Mouse (Mus musculus) liver, adult 2 months (tissue): ENCODE data around the gene Rnd2. TPM values are rescaled to one million over a fixed set of nuclear protein-coding genes. Genes with fewer than 3 reads are reported as not detected.

Experiments used
- DNase-seq: peaks from one replicate; pipeline ENCODE4 v3.0.0-alpha.2; 2011; ENCODE audit warnings: low read depth, low spot score; ENCODE audit errors: extremely low read depth
- H3K27ac ChIP-seq: fragments of 200-500 bp; replicated peaks from 2 replicates; pipeline ENCODE4 v1.5.1; 2012; ENCODE audit warnings: low read depth, mild to moderate bottlenecking, control low read depth, inconsistent platforms, low read length; ENCODE audit not compliant: insufficient read depth
- H3K27me3 ChIP-seq: fragments of 200-500 bp; 2 replicates; pipeline ENCODE4 v1.6.1; 2012; ENCODE audit warnings: mild to moderate bottlenecking, moderate library complexity, low read length, inconsistent platforms; ENCODE audit not compliant: control insufficient read depth, insufficient read depth
- H3K36me3 ChIP-seq: fragments of 200-500 bp; 2 replicates; pipeline ENCODE4 v1.6.1; 2012; ENCODE audit warnings: low read length, inconsistent platforms; ENCODE audit not compliant: control insufficient read depth, insufficient read depth
- H3K4me1 ChIP-seq: fragments of 200-500 bp; 2 replicates; pipeline ENCODE4 v1.6.1; 2011; ENCODE audit warnings: low read length; ENCODE audit not compliant: control insufficient read depth, insufficient read depth
- H3K4me3 ChIP-seq: fragments of 200-500 bp; 2 replicates; pipeline ENCODE4 v1.5.1; 2011; ENCODE audit warnings: low read depth, mild to moderate bottlenecking, control low read depth, low read length, moderate library complexity; ENCODE audit not compliant: insufficient read depth
- H3K79me2 ChIP-seq: fragments of 200-500 bp; 2 replicates; pipeline ENCODE4 v1.6.1; 2012; ENCODE audit warnings: inconsistent platforms, mild to moderate bottlenecking, low read length, moderate library complexity; ENCODE audit not compliant: control insufficient read depth, insufficient read depth
- H3K9ac ChIP-seq: fragments of 200-500 bp; 2 replicates; pipeline ENCODE4 v1.6.1; 2012; ENCODE audit warnings: low read depth, mild to moderate bottlenecking, control low read depth, inconsistent platforms, low read length
- CTCF ChIP-seq: fragments of 200-500 bp; IDR thresholded peaks from 2 replicates; pipeline ENCODE4 v1.5.1; 2011; ENCODE audit warnings: low read depth, low read length, control low read depth
- POLR2A ChIP-seq: fragments of 200-500 bp; IDR thresholded peaks from 2 replicates; pipeline ENCODE4 v1.6.1; 2011; ENCODE audit warnings: low read length, control low read depth; ENCODE audit not compliant: insufficient read depth; ENCODE audit errors: extremely low read depth
- WGBS: fragments of 180-500 bp; shearing (Covaris S2); methylation state at CpG from one replicate; pipeline ENCODE4 v1.1.7; 2018; 5-methylcytosine and 5-hydroxymethylcytosine counted together
- polyA plus RNA-seq: library from polyadenylated mRNA; depleted of rRNA; stranded (reverse); fragments of >200 nt; gene quantifications from 2 replicates; pipeline ENCODE4 v1.2.3, GENCODE M21; 2012; rRNA removed
- total RNA-seq: library from RNA; depleted of rRNA; stranded (reverse); fragments of >200 nt; gene quantifications from 2 replicates; pipeline ENCODE4 v1.2.3, GENCODE M21; 2014; rRNA removed

Rnd2 gene
- total and polyA plus RNA-seq, 2 experiments: 8.0 to 18.9 TPM

- Histone ChIP-seq H3K79me2 (no peaks in the 10 kb centered on the region), H3K27me3 (no peaks in the 10 kb centered on the region), H3K27ac (no peak overlapping the region), H3K9ac (no peak overlapping the region), H3K4me3 (no peak overlapping the region), H3K36me3 (no peaks in the 10 kb centered on the region), H3K4me1 (no peaks in the 10 kb centered on the region)
- peak; percentile 55 for DNase-seq
- 89% methylated on average over 7 of the region's 7 CpGs for WGBS
- TF ChIP-seq CTCF: no peak
- no peak for TF ChIP-seq POLR2A
These were observed 42.3 kb downstream of the Rnd2 start for GRCm38 (mm10) chr11:101507090-101507489.

- Histone ChIP-seq H3K27me3 (no peaks in the 10 kb centered on the region), H3K27ac (peak overlapping the region; percentile 26), H3K36me3 (no peaks in the 10 kb centered on the region), H3K9ac (no peak overlapping the region), H3K4me1 (peaks cover 4% of the 10 kb centered on the region), H3K79me2 (no peaks in the 10 kb centered on the region), H3K4me3 (no peak overlapping the region)
- WGBS: 31% methylated on average over 5 of the region's 5 CpGs
- DNase-seq: peak; percentile 73
- no peak for TF ChIP-seq POLR2A
- peak; percentile 45; the same call in 1 of the 2 replicates for TF ChIP-seq CTCF
These were observed 54.1 kb downstream of the Rnd2 start for GRCm38 (mm10) chr11:101518937-101519336.

GRCm38 (mm10) chr11:101519364-101519763 lies 54.6 kb downstream of the Rnd2 start:
- no peak overlapping the region for H3K4me3 ChIP-seq
- H3K36me3 ChIP-seq: no peaks in the 10 kb centered on the region
- 25% methylated on average over 6 of the region's 6 CpGs for WGBS
- H3K4me1 ChIP-seq: peaks cover 7% of the 10 kb centered on the region
- TF ChIP-seq CTCF: no peak
- no peak for TF ChIP-seq POLR2A
- H3K27me3 ChIP-seq: no peaks in the 10 kb centered on the region
- H3K27ac ChIP-seq: peak overlapping the region; percentile 61
- H3K9ac ChIP-seq: no peak overlapping the region
- peak; percentile 95 for DNase-seq
- H3K79me2 ChIP-seq: no peaks in the 10 kb centered on the region

Other genes starting within 250 kb of the Rnd2 start
- 10.5 and 10.8 TPM in 2 replicates for gene Ezh1, start 238.5 kb upstream of the Rnd2 start, total RNA-seq
- gene Ezh1, start 238.5 kb upstream of the Rnd2 start, polyA plus RNA-seq: 7.5 and 9.2 TPM in 2 replicates
- 4.9 and 6.6 TPM in 2 replicates for gene Ramp2, start 219.0 kb upstream of the Rnd2 start, total RNA-seq
- gene Ramp2, start 219.0 kb upstream of the Rnd2 start, polyA plus RNA-seq: 16.4 and 22.5 TPM in 2 replicates
- gene Vps25, start 211.3 kb upstream of the Rnd2 start, total RNA-seq: 35.6 and 43.8 TPM in 2 replicates
- gene Vps25, start 211.3 kb upstream of the Rnd2 start, polyA plus RNA-seq: 109 and 122 TPM in 2 replicates
- 0.37 and 0.40 TPM in 2 replicates for gene Wnk4, start 204.4 kb upstream of the Rnd2 start, total RNA-seq
- 0.32 and 1.1 TPM in 2 replicates for gene Wnk4, start 204.4 kb upstream of the Rnd2 start, polyA plus RNA-seq
- not detected in 2 replicates for gene Cntd1, start 186.0 kb upstream of the Rnd2 start, total RNA-seq
- gene Cntd1, start 186.0 kb upstream of the Rnd2 start, polyA plus RNA-seq: not detected in 2 replicates
- gene Coa3, start 185.9 kb upstream of the Rnd2 start, total RNA-seq: 74.7 and 96.8 TPM in 2 replicates
- 289 and 376 TPM in 2 replicates for gene Coa3, start 185.9 kb upstream of the Rnd2 start, polyA plus RNA-seq
- 43.8 and 57.8 TPM in 2 replicates for gene Becn1, start 162.7 kb upstream of the Rnd2 start, total RNA-seq
- gene Becn1, start 162.7 kb upstream of the Rnd2 start, polyA plus RNA-seq: 43.1 and 50.8 TPM in 2 replicates
- 15.8 and 16.8 TPM in 2 replicates for gene Psme3, start 148.8 kb upstream of the Rnd2 start, total RNA-seq
- gene Psme3, start 148.8 kb upstream of the Rnd2 start, polyA plus RNA-seq: 34.5 and 37.9 TPM in 2 replicates
- gene Aoc2, start 139.9 kb upstream of the Rnd2 start, total RNA-seq: 0.40 and 0.46 TPM in 2 replicates
- 0.91 and 1.7 TPM in 2 replicates for gene Aoc2, start 139.9 kb upstream of the Rnd2 start, polyA plus RNA-seq
- gene Aoc3, start 134.4 kb upstream of the Rnd2 start, total RNA-seq: 0.13 and 0.18 TPM in 2 replicates
- 0.05 and 0.16 TPM in 2 replicates for gene Aoc3, start 134.4 kb upstream of the Rnd2 start, polyA plus RNA-seq
- gene G6pc, start 97.4 kb upstream of the Rnd2 start, total RNA-seq: 121 and 144 TPM in 2 replicates
- 115 and 146 TPM in 2 replicates for gene G6pc, start 97.4 kb upstream of the Rnd2 start, polyA plus RNA-seq
- gene Aarsd1, start 47.4 kb upstream of the Rnd2 start, total RNA-seq: 21.3 and 22.2 TPM in 2 replicates
- 18.6 and 19.8 TPM in 2 replicates for gene Aarsd1, start 47.4 kb upstream of the Rnd2 start, polyA plus RNA-seq
- 0.20 and 0.65 TPM in 2 replicates for gene Gm27029, start 40.2 kb upstream of the Rnd2 start, total RNA-seq
- gene Gm27029, start 40.2 kb upstream of the Rnd2 start, polyA plus RNA-seq: 0.10 and 0.37 TPM in 2 replicates
- gene Rundc1, start 39.9 kb upstream of the Rnd2 start, total RNA-seq: 2.8 and 3.1 TPM in 2 replicates
- 8.6 and 8.9 TPM in 2 replicates for gene Rundc1, start 39.9 kb upstream of the Rnd2 start, polyA plus RNA-seq
- 0.27 and 0.46 TPM in 2 replicates for gene Ptges3l, start 39.7 kb upstream of the Rnd2 start, total RNA-seq
- gene Ptges3l, start 39.7 kb upstream of the Rnd2 start, polyA plus RNA-seq: 0.93 and 1.1 TPM in 2 replicates
- 236 and 259 TPM in 2 replicates for gene Rpl27, start 22.7 kb upstream of the Rnd2 start, total RNA-seq
- 193 and 230 TPM in 2 replicates for gene Rpl27, start 22.7 kb upstream of the Rnd2 start, polyA plus RNA-seq
- 24.6 and 37.1 TPM in 2 replicates for gene Ifi35, start 16.6 kb upstream of the Rnd2 start, total RNA-seq
- gene Ifi35, start 16.6 kb upstream of the Rnd2 start, polyA plus RNA-seq: 33.8 and 43.6 TPM in 2 replicates
- 11.0 and 11.2 TPM in 2 replicates for gene Vat1, start 1.2 kb downstream of the Rnd2 start, total RNA-seq
- gene Vat1, start 1.2 kb downstream of the Rnd2 start, polyA plus RNA-seq: 30.4 and 33.4 TPM in 2 replicates
- gene Brca1, start 87.0 kb downstream of the Rnd2 start, total RNA-seq: 3.3 and 4.2 TPM in 2 replicates
- 0.18 and 0.22 TPM in 2 replicates for gene Brca1, start 87.0 kb downstream of the Rnd2 start, polyA plus RNA-seq
- gene Nbr1, start 87.2 kb downstream of the Rnd2 start, total RNA-seq: 211 and 222 TPM in 2 replicates
- 114 and 141 TPM in 2 replicates for gene Nbr1, start 87.2 kb downstream of the Rnd2 start, polyA plus RNA-seq
- 6.4 and 7.7 TPM in 2 replicates for gene Tmem106a, start 117.2 kb downstream of the Rnd2 start, total RNA-seq
- gene Tmem106a, start 117.2 kb downstream of the Rnd2 start, polyA plus RNA-seq: 15.2 and 23.1 TPM in 2 replicates
- not detected in 2 replicates for gene Gm11634, start 134.3 kb downstream of the Rnd2 start, total RNA-seq
- not detected in 2 replicates for gene Gm11634, start 134.3 kb downstream of the Rnd2 start, polyA plus RNA-seq
- gene Rdm1, start 162.2 kb downstream of the Rnd2 start, total RNA-seq: 10.3 and 12.9 TPM in 2 replicates
- gene Rdm1, start 162.2 kb downstream of the Rnd2 start, polyA plus RNA-seq: 12.1 and 12.4 TPM in 2 replicates
- gene Arl4d, start 200.5 kb downstream of the Rnd2 start, total RNA-seq: 55.4 and 87.9 TPM in 2 replicates
- 21.0 and 22.4 TPM in 2 replicates for gene Arl4d, start 200.5 kb downstream of the Rnd2 start, polyA plus RNA-seq